10 mouse cellular contexts compared by ENCODE assay signal in the genomic region with DNA sequence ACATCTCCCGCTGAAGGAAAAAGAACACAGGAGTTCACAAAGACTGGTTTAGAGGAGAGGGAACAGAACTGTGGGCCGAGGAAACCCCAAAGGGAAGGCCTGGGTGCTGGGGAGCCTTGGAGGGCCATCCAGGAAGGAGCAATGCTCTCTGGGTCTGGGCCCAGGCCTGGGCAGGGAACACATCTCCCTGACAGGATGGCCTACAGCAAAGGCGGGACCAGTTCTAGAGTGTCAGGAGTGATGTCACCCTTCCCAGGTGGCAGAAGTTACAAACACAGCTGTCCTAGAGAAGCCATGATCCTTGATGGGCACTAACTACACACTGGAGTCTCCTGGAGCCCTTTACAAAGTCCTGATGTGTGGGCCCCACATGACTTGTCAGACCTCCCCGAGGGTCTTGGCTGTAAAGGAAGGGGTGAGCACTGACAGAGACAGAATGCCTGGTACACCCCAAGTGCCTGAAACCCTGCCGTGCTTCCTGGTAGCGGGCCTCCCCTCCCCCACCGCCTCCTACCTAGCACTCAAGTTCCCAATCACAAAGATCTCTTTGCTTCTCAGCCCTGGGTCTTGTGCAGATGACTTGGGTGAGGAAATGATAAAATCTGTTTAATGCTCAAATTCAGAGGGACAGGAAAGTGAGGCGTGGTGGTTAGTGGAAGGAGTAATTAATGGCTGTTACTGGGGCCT.
DNase-seq lines count a peak whose midpoint lies in the region; ATAC-seq lines count a peak whose summit lies in the region.
"Had no signal": no experiment of that assay in that cellular context is flagged by ENCODE, and none has a peak within 500 bp of the region (broad histone marks: within the 10 kb centered on the region; RNA-seq: fewer than 3 reads in every experiment).

No protein-coding gene starts in this region.

- no peak for DNase-seq in kidney, adult 11 months
- DNase-seq in ES-CJ7 (ENCODE audit: low read depth, low spot score), result peak; percentile 46
- DNase-seq in embryonic facial prominence, embryonic 14.5 days (ENCODE audit: low spot score), result no peak
- DNase-seq in retina, embryonic 14.5 days (ENCODE audit: low spot score), result peak; percentile 10
- DNase-seq in spleen, adult 18-20 months, result no peak
- no peak for DNase-seq in ovary, postnatal 10 days (ENCODE audit: low spot score)
- DNase-seq: heart, adult 2 months; right cerebral cortex, adult 18-20 months had no signal

- no peak overlapping the region for H3K4me3 ChIP-seq in kidney, embryonic 14.5 days (ENCODE audit: low read length)
- no peak overlapping the region for H3K4me3 ChIP-seq in embryonic facial prominence, embryonic 14.5 days (ENCODE audit: low read depth, low read length)
- H3K4me3 ChIP-seq: heart, adult 2 months had no signal

- no peaks in the 10 kb centered on the region for H3K27me3 ChIP-seq in kidney, embryonic 14.5 days (ENCODE audit: control insufficient read depth, insufficient read depth, low read length)
- H3K27me3 ChIP-seq in embryonic facial prominence, embryonic 14.5 days (replicated peaks; ENCODE audit: control insufficient read depth, insufficient read depth, low read length), result no peaks in the 10 kb centered on the region

- H3K9ac ChIP-seq in kidney, embryonic 14.5 days (ENCODE audit: low read depth, low read length), result no peak overlapping the region
- no peak overlapping the region for H3K9ac ChIP-seq in embryonic facial prominence, embryonic 14.5 days (ENCODE audit: low read depth, low read length)
- H3K9ac ChIP-seq: liver, embryonic 14.5 days had no signal

- peak; percentile 44; the same call in 1 of the 2 replicates for ATAC-seq in kidney, embryonic 14.5 days (ENCODE audit: low FRiP score, low TSS enrichment)
- peak; percentile 39 for ATAC-seq in embryonic facial prominence, embryonic 14.5 days (ENCODE audit: low read depth)

- no peak overlapping the region for H3K27ac ChIP-seq in kidney, embryonic 14.5 days (ENCODE audit: low read depth, low read length)
- peak overlapping the region; percentile 79 for H3K27ac ChIP-seq in embryonic facial prominence, embryonic 14.5 days (replicated peaks; ENCODE audit: low read depth, low read length)
- H3K27ac ChIP-seq: heart, adult 2 months; liver, embryonic 14.5 days had no signal

- WGBS in kidney, embryonic 14.5 days, result 37% methylated on average over 8 of the region's 8 CpGs
- WGBS in embryonic facial prominence, embryonic 14.5 days, result 33% methylated on average over 8 of the region's 8 CpGs

- no peaks in the 10 kb centered on the region for H3K9me3 ChIP-seq in kidney, embryonic 14.5 days (ENCODE audit: control insufficient read depth, low read length)
- no peaks in the 10 kb centered on the region for H3K9me3 ChIP-seq in embryonic facial prominence, embryonic 14.5 days (ENCODE audit: control insufficient read depth, low read length)

- no peaks in the 10 kb centered on the region for H3K36me3 ChIP-seq in kidney, embryonic 14.5 days (ENCODE audit: control insufficient read depth, insufficient read depth, low read length)
- no peaks in the 10 kb centered on the region for H3K36me3 ChIP-seq in embryonic facial prominence, embryonic 14.5 days (ENCODE audit: control insufficient read depth, insufficient read depth, low read length)

- no peak overlapping the region for H3K4me2 ChIP-seq in kidney, embryonic 14.5 days (replicated peaks; ENCODE audit: low read depth, low read length)
- H3K4me2 ChIP-seq in embryonic facial prominence, embryonic 14.5 days (ENCODE audit: low read depth, low read length), result 0 out of 2 replicates have a peak overlapping the region, but pooled peaks have one; percentile 10

- peaks cover 31% of the 10 kb centered on the region for H3K4me1 ChIP-seq in kidney, embryonic 14.5 days (ENCODE audit: control insufficient read depth, insufficient read depth, low read length)
- H3K4me1 ChIP-seq in embryonic facial prominence, embryonic 14.5 days (ENCODE audit: control insufficient read depth, insufficient read depth, low read length), result peaks cover 56% of the 10 kb centered on the region

Comparison
In these comparisons a context has a peak if more than half of its experiments do, and no peak if none do; other contexts are left out.
1. DNase-seq: peak in ES-CJ7 (single experiment) and retina, embryonic 14.5 days (single experiment); none in kidney, adult 11 months (single experiment), embryonic facial prominence, embryonic 14.5 days (single experiment), spleen, adult 18-20 months (0 of 2) and ovary, postnatal 10 days (single experiment).